Mouse (Mus musculus): ENCODE data around the gene Mak. TPM values are rescaled to one million over a fixed set of nuclear protein-coding genes. Genes with fewer than 3 reads are reported as not detected.

The Mak gene
- polyA plus RNA-seq, 1 experiment from 2014 or later: 1.1 TPM

DNA sequence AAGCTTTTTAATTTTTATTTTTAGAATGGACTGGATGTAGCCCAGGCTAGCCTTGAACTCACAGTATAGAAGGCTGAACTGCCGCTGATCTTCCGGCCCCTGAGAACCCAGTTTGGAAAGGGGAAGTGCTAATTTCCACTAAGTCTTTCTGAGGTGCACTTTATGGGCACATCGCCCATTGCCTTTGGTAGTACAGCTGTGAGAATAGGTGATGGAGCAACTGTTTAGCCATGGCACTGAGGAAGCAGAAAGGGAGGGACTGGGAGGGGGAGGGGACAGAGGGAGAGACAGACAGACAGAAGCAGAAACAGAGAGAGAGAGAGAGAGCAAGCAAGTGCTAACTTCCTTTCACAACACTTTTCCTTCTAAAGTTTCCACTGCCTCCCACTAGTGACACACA, 5.0 kb upstream of the Mak start:
- H3K27ac ChIP-seq (ENCODE audit: low read length): no peak overlapping the region

DNA sequence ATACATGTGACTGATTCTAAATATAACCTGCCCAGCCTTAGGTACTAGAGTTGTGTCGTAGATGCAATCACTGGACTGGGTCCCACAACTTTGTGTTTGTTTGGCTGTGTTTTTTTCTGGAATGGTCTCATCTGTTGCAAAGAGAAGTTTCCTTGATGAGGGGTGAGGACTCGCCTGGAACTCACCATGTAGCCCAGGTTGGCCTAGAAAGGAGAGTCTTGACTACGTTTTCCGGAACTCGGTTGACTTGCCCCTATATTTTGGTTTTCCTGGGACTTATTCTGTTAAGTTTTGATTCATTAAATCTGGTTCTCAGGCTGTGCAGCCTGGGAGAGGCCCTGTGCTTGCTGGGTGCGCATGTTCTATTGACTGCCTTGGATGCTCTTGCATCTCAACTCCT, 1.2 kb upstream of the Mak start:
- Histone ChIP-seq H3K9me3 (ENCODE audit: control insufficient read depth, low read depth, low read length) (no peaks in the 10 kb centered on the region), H3K4me3 (ENCODE audit: low read depth, low read length) (no peak overlapping the region), H3K27me3 (ENCODE audit: control insufficient read depth, insufficient read depth, low read length) (no peaks in the 10 kb centered on the region), H3K4me2 (replicated peaks; ENCODE audit: low read depth, low read length) (no peak overlapping the region), H3K4me1 (ENCODE audit: control insufficient read depth, insufficient read depth, low read length) (0 out of 2 replicates have a peak, but pooled peaks cover 5% of the 10 kb centered on the region), H3K9ac (replicated peaks; ENCODE audit: low read depth, low read length) (no peak overlapping the region), H3K36me3 (ENCODE audit: control insufficient read depth, insufficient read depth, low read length) (no peaks in the 10 kb centered on the region), H3K27ac (ENCODE audit: low read length) (no peak overlapping the region)
- 88% methylated on average over 6 of the region's 6 CpGs for WGBS
- ATAC-seq (ENCODE audit: insufficient number of reproducible peaks, insufficient read depth, low FRiP score, low read depth): no peak

More for the DNA sequence above, 5.0 kb upstream of the Mak start:
- H3K27me3 ChIP-seq (ENCODE audit: control insufficient read depth, insufficient read depth, low read length): no peaks in the 10 kb centered on the region
- H3K9ac ChIP-seq (replicated peaks; ENCODE audit: low read depth, low read length): no peak overlapping the region
- H3K9me3 ChIP-seq (ENCODE audit: control insufficient read depth, low read depth, low read length): no peaks in the 10 kb centered on the region
- no peak overlapping the region for H3K4me2 ChIP-seq (replicated peaks; ENCODE audit: low read depth, low read length)
- 80% methylated on average over 3 of the region's 3 CpGs for WGBS
- no peaks in the 10 kb centered on the region for H3K36me3 ChIP-seq (ENCODE audit: control insufficient read depth, insufficient read depth, low read length)
- H3K4me3 ChIP-seq (ENCODE audit: low read depth, low read length): no peak overlapping the region
- ATAC-seq (ENCODE audit: insufficient number of reproducible peaks, insufficient read depth, low FRiP score, low read depth): no peak
- H3K4me1 ChIP-seq (ENCODE audit: control insufficient read depth, insufficient read depth, low read length): no peaks in the 10 kb centered on the region

DNA sequence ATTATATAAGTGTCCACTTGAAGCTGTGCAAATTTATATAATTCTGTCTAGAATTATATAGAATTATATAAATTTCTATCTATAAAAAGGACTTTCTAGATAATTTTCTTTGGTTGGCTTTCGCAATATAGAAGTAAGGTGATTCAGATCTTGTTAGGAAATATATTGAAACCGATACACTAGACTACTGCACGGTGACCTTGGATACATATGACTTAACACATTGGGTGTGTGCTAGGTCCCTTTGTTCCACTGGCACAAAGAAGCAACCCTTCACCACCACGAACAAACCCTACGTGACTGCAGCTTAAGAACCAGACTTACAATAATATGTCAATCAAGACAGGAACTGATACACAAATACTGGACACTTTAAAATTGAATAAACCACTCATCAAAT, 353 bp upstream of the Mak start:
- H3K4me1 ChIP-seq (ENCODE audit: control insufficient read depth, insufficient read depth, low read length): 0 out of 2 replicates have a peak, but pooled peaks cover 5% of the 10 kb centered on the region
- peak overlapping the region; percentile 87 for H3K4me2 ChIP-seq (replicated peaks; ENCODE audit: low read depth, low read length)
- no peaks in the 10 kb centered on the region for H3K9me3 ChIP-seq (ENCODE audit: control insufficient read depth, low read depth, low read length)
- H3K27me3 ChIP-seq (ENCODE audit: control insufficient read depth, insufficient read depth, low read length): no peaks in the 10 kb centered on the region
- ATAC-seq (ENCODE audit: insufficient number of reproducible peaks, insufficient read depth, low FRiP score, low read depth): no peak
- peak overlapping the region; percentile 43; the same call in 1 of the 2 replicates for H3K4me3 ChIP-seq (ENCODE audit: low read depth, low read length)
- WGBS: 53% methylated on average over 5 of the region's 5 CpGs
- H3K27ac ChIP-seq (ENCODE audit: low read length): no peak overlapping the region
- no peak overlapping the region for H3K9ac ChIP-seq (replicated peaks; ENCODE audit: low read depth, low read length)
- H3K36me3 ChIP-seq (ENCODE audit: control insufficient read depth, insufficient read depth, low read length): no peaks in the 10 kb centered on the region

DNA sequence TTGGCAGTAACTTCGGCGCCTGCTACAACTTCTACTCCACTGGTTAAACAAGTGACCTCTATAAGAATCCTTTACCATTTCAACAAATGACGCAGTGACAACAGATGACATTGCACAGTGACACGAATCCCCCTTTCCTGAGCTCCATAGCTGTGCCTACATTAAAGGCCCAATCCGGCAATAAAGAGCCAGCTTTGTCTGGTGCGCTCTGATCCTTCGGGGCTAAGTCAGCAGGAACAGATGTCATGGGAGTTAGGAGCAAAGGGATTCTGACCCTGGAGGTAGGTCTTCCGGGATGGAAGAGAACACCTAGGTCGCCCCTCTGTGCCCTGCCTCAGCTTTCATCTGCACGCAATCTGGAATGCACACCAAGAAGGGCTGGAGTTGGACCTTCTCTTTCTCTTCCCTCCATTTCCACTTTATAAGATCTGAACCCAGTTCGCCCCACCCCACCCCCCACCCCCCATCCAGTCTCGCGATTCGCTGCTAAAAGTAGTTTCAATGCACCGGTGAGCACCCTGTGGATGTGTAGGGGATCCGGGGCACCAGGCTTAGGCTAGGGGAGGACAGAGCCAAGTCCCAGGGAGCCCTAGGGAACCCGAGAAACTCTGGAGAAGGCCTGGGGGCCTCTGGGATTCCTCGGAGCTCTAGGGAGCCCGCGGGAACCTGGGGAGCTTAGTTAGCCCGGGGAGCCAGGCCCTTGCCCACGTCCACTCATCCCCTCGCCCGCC, 651 bp downstream of the Mak start:
- peak; percentile 24; the same call in 1 of the 2 replicates for ATAC-seq (ENCODE audit: insufficient number of reproducible peaks, insufficient read depth, low FRiP score, low read depth)
- H3K27ac ChIP-seq (ENCODE audit: low read length): no peak overlapping the region
- peak overlapping the region; percentile 43 for H3K4me3 ChIP-seq (ENCODE audit: low read depth, low read length)
- peak overlapping the region; percentile 87 for H3K4me2 ChIP-seq (replicated peaks; ENCODE audit: low read depth, low read length)
- no peak overlapping the region for H3K9ac ChIP-seq (replicated peaks; ENCODE audit: low read depth, low read length)
- H3K27me3 ChIP-seq (ENCODE audit: control insufficient read depth, insufficient read depth, low read length): no peaks in the 10 kb centered on the region
- 6% methylated on average over 24 of the region's 24 CpGs for WGBS
- no peaks in the 10 kb centered on the region for H3K36me3 ChIP-seq (ENCODE audit: control insufficient read depth, insufficient read depth, low read length)
- H3K4me1 ChIP-seq (ENCODE audit: control insufficient read depth, insufficient read depth, low read length): 0 out of 2 replicates have a peak, but pooled peaks cover 5% of the 10 kb centered on the region
- H3K9me3 ChIP-seq (ENCODE audit: control insufficient read depth, low read depth, low read length): no peaks in the 10 kb centered on the region

DNA sequence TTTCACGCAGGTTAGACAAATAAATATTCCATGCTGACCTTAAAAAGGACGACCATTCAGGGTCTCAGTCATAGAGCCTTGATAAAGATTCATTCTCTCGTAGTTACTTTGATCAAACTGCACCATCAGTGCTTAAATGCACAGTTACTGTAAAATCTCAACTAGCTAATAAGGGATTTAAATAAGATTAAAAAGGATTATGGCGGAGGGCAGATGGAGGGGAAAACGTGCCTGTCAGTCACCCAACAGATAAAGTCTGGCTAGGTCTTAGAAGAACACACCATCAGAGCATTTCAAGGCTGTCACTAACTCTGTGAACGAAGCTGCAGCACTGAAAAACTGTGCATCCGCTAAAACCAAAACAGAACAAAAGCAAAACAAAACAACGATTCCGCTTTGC, 1.6 kb downstream of the Mak start:
- Histone ChIP-seq H3K4me3 (ENCODE audit: low read depth, low read length) (no peak overlapping the region), H3K9me3 (ENCODE audit: control insufficient read depth, low read depth, low read length) (no peaks in the 10 kb centered on the region), H3K27me3 (ENCODE audit: control insufficient read depth, insufficient read depth, low read length) (no peaks in the 10 kb centered on the region), H3K4me2 (replicated peaks; ENCODE audit: low read depth, low read length) (no peak overlapping the region), H3K27ac (ENCODE audit: low read length) (no peak overlapping the region), H3K36me3 (ENCODE audit: control insufficient read depth, insufficient read depth, low read length) (no peaks in the 10 kb centered on the region), H3K4me1 (ENCODE audit: control insufficient read depth, insufficient read depth, low read length) (0 out of 2 replicates have a peak, but pooled peaks cover 5% of the 10 kb centered on the region), H3K9ac (replicated peaks; ENCODE audit: low read depth, low read length) (no peak overlapping the region)
- no peak for ATAC-seq (ENCODE audit: insufficient number of reproducible peaks, insufficient read depth, low FRiP score, low read depth)
- 70% methylated on average over 9 of the region's 9 CpGs for WGBS

DNA sequence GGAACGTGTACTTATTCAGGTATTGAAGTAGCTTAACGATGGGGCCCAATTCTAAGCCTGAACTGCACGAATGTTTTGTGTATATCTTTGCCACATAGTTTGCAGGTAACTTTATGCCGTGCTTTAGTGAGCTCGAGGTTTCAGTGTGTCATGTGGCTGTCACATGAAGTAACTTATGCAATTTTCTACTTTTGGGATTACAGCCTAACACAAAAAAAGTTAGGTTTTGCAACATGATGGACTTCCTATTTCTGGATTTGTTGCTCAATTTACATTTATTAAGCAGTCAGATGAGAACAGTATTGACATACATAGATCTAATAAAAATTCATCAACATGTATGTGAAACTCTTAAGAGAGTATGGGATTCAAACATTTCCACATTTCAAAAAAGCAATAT, 5.7 kb downstream of the Mak start:
- no peaks in the 10 kb centered on the region for H3K36me3 ChIP-seq (ENCODE audit: control insufficient read depth, insufficient read depth, low read length)

DNA sequence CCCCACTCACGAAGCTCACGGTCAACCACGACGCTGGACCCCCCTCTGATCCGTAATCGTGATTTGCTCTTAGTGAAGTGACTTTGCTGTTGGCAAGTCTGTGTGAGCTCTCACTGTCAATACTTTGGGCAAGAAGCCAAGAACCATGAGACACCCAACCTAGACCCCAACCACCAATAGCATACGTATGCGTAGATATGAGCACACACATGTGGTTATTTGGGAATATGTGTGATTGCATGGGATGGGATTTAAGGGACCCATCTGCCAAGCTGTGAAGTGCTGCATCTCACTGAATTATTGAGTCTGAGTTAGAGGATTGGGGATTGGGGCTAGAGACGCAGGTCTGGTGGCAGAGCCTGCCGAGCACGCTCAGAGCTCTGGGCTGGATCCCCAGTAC, 7.9 kb downstream of the Mak start:
- Histone ChIP-seq H3K4me2 (replicated peaks; ENCODE audit: low read depth, low read length) (no peak overlapping the region), H3K9ac (replicated peaks; ENCODE audit: low read depth, low read length) (no peak overlapping the region), H3K4me1 (ENCODE audit: control insufficient read depth, insufficient read depth, low read length) (no peaks in the 10 kb centered on the region), H3K27me3 (ENCODE audit: control insufficient read depth, insufficient read depth, low read length) (no peaks in the 10 kb centered on the region), H3K9me3 (ENCODE audit: control insufficient read depth, low read depth, low read length) (no peaks in the 10 kb centered on the region), H3K27ac (ENCODE audit: low read length) (no peak overlapping the region), H3K36me3 (ENCODE audit: control insufficient read depth, insufficient read depth, low read length) (no peaks in the 10 kb centered on the region), H3K4me3 (ENCODE audit: low read depth, low read length) (no peak overlapping the region)
- WGBS: 93% methylated on average over 11 of the region's 11 CpGs
- no peak for ATAC-seq (ENCODE audit: insufficient number of reproducible peaks, insufficient read depth, low FRiP score, low read depth)

More for the DNA sequence above, 5.7 kb downstream of the Mak start:
- no peak for ATAC-seq (ENCODE audit: insufficient number of reproducible peaks, insufficient read depth, low FRiP score, low read depth)
- WGBS: 76% methylated on average over 5 of the region's 5 CpGs
- Histone ChIP-seq H3K9ac (replicated peaks; ENCODE audit: low read depth, low read length) (no peak overlapping the region), H3K27ac (ENCODE audit: low read length) (no peak overlapping the region), H3K4me2 (replicated peaks; ENCODE audit: low read depth, low read length) (no peak overlapping the region), H3K4me1 (ENCODE audit: control insufficient read depth, insufficient read depth, low read length) (0 out of 2 replicates have a peak, but pooled peaks cover 2% of the 10 kb centered on the region), H3K27me3 (ENCODE audit: control insufficient read depth, insufficient read depth, low read length) (no peaks in the 10 kb centered on the region), H3K4me3 (ENCODE audit: low read depth, low read length) (no peak overlapping the region), H3K9me3 (ENCODE audit: control insufficient read depth, low read depth, low read length) (no peaks in the 10 kb centered on the region)

DNA sequence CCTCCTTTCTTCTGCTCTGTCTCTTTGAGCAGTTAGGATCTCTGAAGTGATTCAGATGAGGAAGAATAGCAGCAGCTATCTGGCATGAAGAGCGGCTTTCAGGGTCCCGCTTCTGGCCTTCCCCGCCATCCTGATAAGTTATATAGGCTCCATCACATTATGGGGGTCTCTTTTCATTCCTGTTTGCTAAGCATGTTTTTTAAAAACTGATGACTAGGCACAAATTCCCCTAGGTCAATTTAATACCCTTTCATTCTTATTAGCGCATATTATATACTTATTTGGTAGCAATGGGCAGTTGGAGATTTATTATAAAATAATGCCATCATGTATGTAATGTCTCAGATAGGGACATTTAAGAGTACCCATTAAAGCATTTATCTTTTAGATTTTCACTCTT, 11.9 kb downstream of the Mak start:
- no peak overlapping the region for H3K9ac ChIP-seq (replicated peaks; ENCODE audit: low read depth, low read length)
- H3K9me3 ChIP-seq (ENCODE audit: control insufficient read depth, low read depth, low read length): no peaks in the 10 kb centered on the region
- ATAC-seq (ENCODE audit: insufficient number of reproducible peaks, insufficient read depth, low FRiP score, low read depth): no peak
- WGBS: 95% methylated on average over 4 of the region's 4 CpGs
- no peak overlapping the region for H3K4me3 ChIP-seq (ENCODE audit: low read depth, low read length)
- no peaks in the 10 kb centered on the region for H3K4me1 ChIP-seq (ENCODE audit: control insufficient read depth, insufficient read depth, low read length)
- no peak overlapping the region for H3K4me2 ChIP-seq (replicated peaks; ENCODE audit: low read depth, low read length)
- H3K27me3 ChIP-seq (ENCODE audit: control insufficient read depth, insufficient read depth, low read length): no peaks in the 10 kb centered on the region
- H3K27ac ChIP-seq (ENCODE audit: low read length): no peak overlapping the region
- H3K36me3 ChIP-seq (ENCODE audit: control insufficient read depth, insufficient read depth, low read length): no peaks in the 10 kb centered on the region

DNA sequence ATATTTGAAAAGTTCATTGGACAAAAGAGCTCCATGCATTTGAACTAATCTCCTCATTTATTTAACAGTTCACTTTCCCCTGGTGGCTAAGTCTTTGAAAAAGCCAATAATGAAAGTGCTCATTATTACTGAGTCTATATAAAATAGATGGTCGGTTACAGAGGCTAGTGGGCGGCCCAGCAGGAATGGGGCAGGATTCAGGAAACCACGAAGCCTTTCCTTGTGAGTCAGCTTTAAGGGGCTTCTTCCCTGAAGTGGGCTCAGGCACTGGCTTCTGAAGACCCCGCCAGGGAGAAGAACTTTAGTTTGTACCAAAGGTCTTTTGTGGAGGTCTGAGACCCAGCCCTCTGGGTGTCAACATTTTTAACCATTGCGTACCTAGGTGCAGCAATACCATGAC, 27.5 kb downstream of the Mak start:
- Histone ChIP-seq H3K4me2 (replicated peaks; ENCODE audit: low read depth, low read length) (no peak overlapping the region), H3K27me3 (ENCODE audit: control insufficient read depth, insufficient read depth, low read length) (no peaks in the 10 kb centered on the region), H3K27ac (ENCODE audit: low read length) (no peak overlapping the region), H3K9ac (replicated peaks; ENCODE audit: low read depth, low read length) (no peak overlapping the region), H3K9me3 (ENCODE audit: control insufficient read depth, low read depth, low read length) (no peaks in the 10 kb centered on the region), H3K4me1 (ENCODE audit: control insufficient read depth, insufficient read depth, low read length) (no peaks in the 10 kb centered on the region), H3K36me3 (ENCODE audit: control insufficient read depth, insufficient read depth, low read length) (no peaks in the 10 kb centered on the region), H3K4me3 (ENCODE audit: low read depth, low read length) (no peak overlapping the region)
- 71% methylated on average over 5 of the region's 5 CpGs for WGBS
- ATAC-seq (ENCODE audit: insufficient number of reproducible peaks, insufficient read depth, low FRiP score, low read depth): no peak
